Mouse (Mus musculus) stomach, embryonic 14.5 days (tissue): ENCODE results near the gene Pknox2. TPM values are rescaled to one million over a fixed set of nuclear protein-coding genes. Genes with fewer than 3 reads are reported as not detected.

Experiments used
- ATAC-seq: fragments of 200-750 bp; cut with Nextera tagmentation; 2 replicates; pipeline ENCODE4 v1.8.0; 2017; ENCODE audit warnings: low read depth, moderate TSS enrichment; ENCODE audit not compliant: insufficient number of reproducible peaks, insufficient read depth, low FRiP score
- H3K27ac ChIP-seq: fragments of 300-500 bp; sonication (generic); 2 replicates; pipeline ENCODE4 v1.5.1; 2014; ENCODE audit warnings: mild to moderate bottlenecking, low read length, moderate library complexity, mixed read lengths
- H3K27me3 ChIP-seq: fragments of 300-500 bp; sonication (generic); 2 replicates; pipeline ENCODE4 v1.6.1; 2014; ENCODE audit warnings: low read length, control low read depth, mixed read lengths; ENCODE audit not compliant: control insufficient read depth, insufficient read depth
- H3K36me3 ChIP-seq: fragments of 300-500 bp; sonication (generic); 2 replicates; pipeline ENCODE4 v1.6.1; 2014; ENCODE audit warnings: mild to moderate bottlenecking, control low read depth, low read length, moderate library complexity, mixed read lengths; ENCODE audit not compliant: control insufficient read depth, insufficient read depth
- H3K4me1 ChIP-seq: fragments of 300-500 bp; sonication (generic); 2 replicates; pipeline ENCODE4 v1.6.1; 2014; ENCODE audit warnings: low read length, control low read depth, mixed read lengths; ENCODE audit not compliant: control insufficient read depth, insufficient read depth
- H3K4me2 ChIP-seq: fragments of 300-500 bp; sonication (generic); replicated peaks from 2 replicates; pipeline ENCODE4 v1.6.1; 2014; ENCODE audit warnings: low read depth, low read length, control low read depth
- H3K4me3 ChIP-seq: fragments of 300-500 bp; sonication (generic); 2 replicates; pipeline ENCODE4 v1.5.1; 2014; ENCODE audit warnings: low read depth, low read length, control low read depth
- H3K9ac ChIP-seq: fragments of 300-500 bp; sonication (generic); replicated peaks from 2 replicates; pipeline ENCODE4 v1.6.1; 2014; ENCODE audit warnings: low read depth, mild to moderate bottlenecking, control low read depth, low read length, moderate library complexity, mixed read lengths
- H3K9me3 ChIP-seq: fragments of 300-500 bp; sonication (generic); 2 replicates; pipeline ENCODE4 v1.6.1; 2016; ENCODE audit warnings: low read depth, low read length, control low read depth; ENCODE audit not compliant: control insufficient read depth
- WGBS: fragments of 180-500 bp; shearing (Covaris S2); extraction: QIAGEN DNeasy Blood & Tissue Kit; methylation state at CpG from one replicate; pipeline ENCODE4 v1.1.7; 2014; 5-methylcytosine and 5-hydroxymethylcytosine counted together
- polyA plus RNA-seq: library from polyadenylated mRNA; unstranded; fragments of >200 nt; fragmentation: Nextera tagmentation; extraction: Ambion mirVana; gene quantifications from 2 replicates; pipeline ENCODE4 v1.2.1, GENCODE M21; 2014

Gene Pknox2
- polyA plus RNA-seq, 1 experiment from 2014 or later, result 7.5 TPM

- no peak overlapping the region for H3K4me2 ChIP-seq
- ATAC-seq, result no peak
- 67% methylated on average over 3 of the region's 3 CpGs for WGBS
- H3K27ac ChIP-seq, result no peak overlapping the region
- no peaks in the 10 kb centered on the region for H3K27me3 ChIP-seq
- no peak overlapping the region for H3K9ac ChIP-seq
- H3K4me3 ChIP-seq, result no peak overlapping the region
- no peaks in the 10 kb centered on the region for H3K4me1 ChIP-seq
- H3K36me3 ChIP-seq, result no peaks in the 10 kb centered on the region
- no peaks in the 10 kb centered on the region for H3K9me3 ChIP-seq
These were observed 28.8 kb upstream of the Pknox2 start for GRCm38 (mm10) chr9:37176002-37176401.

DNA sequence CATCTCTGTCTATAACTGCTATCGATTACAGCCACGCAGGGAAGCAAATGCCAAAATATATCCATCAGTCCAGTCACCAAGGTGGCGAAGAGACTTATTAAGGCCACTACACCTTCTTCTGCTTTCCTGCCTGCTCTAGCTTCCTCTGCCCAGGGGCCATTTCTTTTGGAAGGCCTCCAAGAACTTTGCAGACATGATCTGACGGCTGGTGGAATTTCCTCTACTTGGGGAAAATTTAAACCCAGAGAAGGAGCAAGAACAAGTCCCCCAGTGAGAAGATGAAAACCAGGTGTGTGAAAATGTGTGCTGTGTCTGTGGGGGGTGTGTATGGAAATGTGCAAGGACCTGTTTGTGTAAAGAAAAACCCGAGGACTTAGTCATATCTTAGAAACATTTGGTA, 26.2 kb upstream of the Pknox2 start:
- Histone ChIP-seq H3K4me3 (no peak overlapping the region), H3K9me3 (no peaks in the 10 kb centered on the region), H3K36me3 (no peaks in the 10 kb centered on the region), H3K9ac (no peak overlapping the region), H3K4me2 (no peak overlapping the region), H3K27ac (no peak overlapping the region), H3K4me1 (no peaks in the 10 kb centered on the region), H3K27me3 (no peaks in the 10 kb centered on the region)
- ATAC-seq, result no peak
- 57% methylated on average over 5 of the region's 5 CpGs for WGBS

DNA sequence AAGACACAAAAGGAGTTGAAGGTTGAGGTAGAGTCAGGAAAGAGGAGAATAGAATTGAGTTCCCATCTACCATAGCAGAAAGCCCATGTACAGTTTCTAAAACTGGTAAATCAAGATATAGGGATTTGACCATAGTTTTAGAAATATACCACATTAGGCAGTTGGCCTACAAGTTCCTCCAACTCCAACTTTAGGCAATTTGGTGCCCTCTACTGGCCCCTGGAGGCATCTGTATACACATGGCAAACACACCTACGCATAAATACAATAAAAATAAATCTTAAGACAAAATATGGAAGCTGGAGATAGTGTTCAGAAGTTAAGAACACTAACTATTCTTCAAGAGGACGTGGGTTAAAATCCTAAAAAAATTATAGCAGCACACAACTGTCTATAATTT, 19.7 kb upstream of the Pknox2 start:
- no peaks in the 10 kb centered on the region for H3K36me3 ChIP-seq
- no peak overlapping the region for H3K4me3 ChIP-seq
- H3K4me2 ChIP-seq, result no peak overlapping the region
- H3K27me3 ChIP-seq, result no peaks in the 10 kb centered on the region
- H3K9ac ChIP-seq, result no peak overlapping the region
- no peak overlapping the region for H3K27ac ChIP-seq
- H3K4me1 ChIP-seq, result no peaks in the 10 kb centered on the region
- no peak for ATAC-seq
- H3K9me3 ChIP-seq, result no peaks in the 10 kb centered on the region
- WGBS, result 75% methylated on average over 2 of the region's 2 CpGs

DNA sequence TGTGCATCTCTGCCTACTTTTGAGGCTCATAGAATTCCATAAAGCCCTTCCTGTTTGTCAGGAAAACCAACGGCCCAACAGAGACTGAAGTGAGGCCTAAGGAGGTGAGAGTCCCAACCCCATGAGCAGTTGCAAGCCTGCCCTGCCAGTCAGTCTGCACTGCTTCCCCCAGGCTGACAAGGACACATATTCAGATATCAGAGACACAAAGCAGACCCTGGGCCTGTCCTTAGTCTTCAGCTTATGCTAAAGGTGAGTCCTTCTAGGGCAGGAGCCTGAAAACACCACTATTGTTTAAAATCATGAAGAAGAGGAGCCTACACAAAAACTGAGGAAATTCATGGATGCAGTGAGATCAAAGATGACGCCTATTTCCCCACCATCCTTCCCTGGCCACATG, 13.5 kb upstream of the Pknox2 start:
- no peaks in the 10 kb centered on the region for H3K36me3 ChIP-seq
- H3K27me3 ChIP-seq, result no peaks in the 10 kb centered on the region
- no peak overlapping the region for H3K4me3 ChIP-seq
- H3K9ac ChIP-seq, result no peak overlapping the region
- no peaks in the 10 kb centered on the region for H3K4me1 ChIP-seq
- H3K4me2 ChIP-seq, result no peak overlapping the region
- no peak overlapping the region for H3K27ac ChIP-seq
- H3K9me3 ChIP-seq, result no peaks in the 10 kb centered on the region
- 80% methylated on average over 2 of the region's 2 CpGs for WGBS
- ATAC-seq, result no peak

DNA sequence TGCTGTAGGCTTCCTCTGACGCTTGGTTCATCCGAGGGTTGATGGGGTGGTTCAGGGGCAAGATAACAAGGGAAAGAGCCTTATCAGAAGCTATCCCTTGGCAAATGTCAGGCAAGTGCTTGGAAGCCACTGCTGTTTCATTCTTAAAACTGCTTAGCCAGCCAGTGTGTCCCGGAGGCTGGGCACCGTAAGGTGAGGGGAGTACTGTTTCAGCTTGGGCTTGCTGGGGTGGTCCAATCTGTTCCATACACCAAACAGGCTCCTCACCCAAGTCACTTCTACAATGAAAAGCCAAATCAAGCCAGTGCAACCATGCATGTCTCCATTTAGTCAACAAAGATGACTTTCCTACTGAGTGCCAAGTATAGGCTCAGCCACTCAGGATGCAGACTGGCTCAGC, 679 bp upstream of the Pknox2 start:
- no peaks in the 10 kb centered on the region for H3K27me3 ChIP-seq
- H3K9me3 ChIP-seq, result no peaks in the 10 kb centered on the region
- WGBS, result 74% methylated on average over 4 of the region's 4 CpGs
- H3K4me2 ChIP-seq, result no peak overlapping the region
- H3K4me3 ChIP-seq, result no peak overlapping the region
- H3K36me3 ChIP-seq, result no peaks in the 10 kb centered on the region
- ATAC-seq, result no peak
- H3K4me1 ChIP-seq, result peaks cover 21% of the 10 kb centered on the region
- no peak overlapping the region for H3K9ac ChIP-seq
- no peak overlapping the region for H3K27ac ChIP-seq

- H3K36me3 ChIP-seq, result no peaks in the 10 kb centered on the region
- H3K4me1 ChIP-seq, result peaks cover 21% of the 10 kb centered on the region
- WGBS, result 1% methylated on average over 66 of the region's 75 CpGs
- ATAC-seq, result peak; percentile 83
- peak overlapping the region; percentile 72 for H3K4me3 ChIP-seq
- no peaks in the 10 kb centered on the region for H3K9me3 ChIP-seq
- peak overlapping the region; percentile 85 for H3K9ac ChIP-seq
- peak overlapping the region; percentile 56 for H3K4me2 ChIP-seq
- no peaks in the 10 kb centered on the region for H3K27me3 ChIP-seq
- peak overlapping the region; percentile 98 for H3K27ac ChIP-seq
These were observed 426 bp downstream of the Pknox2 start for GRCm38 (mm10) chr9:37146603-37147358.

DNA sequence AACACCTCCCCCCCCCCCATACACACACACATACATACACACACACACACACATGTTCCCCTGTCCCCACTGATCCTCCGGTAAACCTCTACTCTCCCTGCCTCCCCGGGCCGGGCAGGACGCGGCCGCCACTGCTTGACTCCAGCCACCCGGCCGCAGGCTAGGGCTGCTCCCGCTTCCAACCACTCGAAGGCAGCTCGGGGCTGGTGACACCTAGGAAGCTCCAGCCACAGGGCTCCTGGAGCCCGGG, 929 bp downstream of the Pknox2 start:
- Histone ChIP-seq H3K4me1 (peaks cover 24% of the 10 kb centered on the region), H3K27ac (peak overlapping the region; percentile 98), H3K9me3 (no peaks in the 10 kb centered on the region), H3K36me3 (no peaks in the 10 kb centered on the region), H3K4me2 (peak overlapping the region; percentile 56), H3K27me3 (no peaks in the 10 kb centered on the region), H3K4me3 (peak overlapping the region; percentile 72), H3K9ac (peak overlapping the region; percentile 85)
- peak; percentile 46 for ATAC-seq
- 0% methylated on average over 12 of the region's 12 CpGs for WGBS

DNA sequence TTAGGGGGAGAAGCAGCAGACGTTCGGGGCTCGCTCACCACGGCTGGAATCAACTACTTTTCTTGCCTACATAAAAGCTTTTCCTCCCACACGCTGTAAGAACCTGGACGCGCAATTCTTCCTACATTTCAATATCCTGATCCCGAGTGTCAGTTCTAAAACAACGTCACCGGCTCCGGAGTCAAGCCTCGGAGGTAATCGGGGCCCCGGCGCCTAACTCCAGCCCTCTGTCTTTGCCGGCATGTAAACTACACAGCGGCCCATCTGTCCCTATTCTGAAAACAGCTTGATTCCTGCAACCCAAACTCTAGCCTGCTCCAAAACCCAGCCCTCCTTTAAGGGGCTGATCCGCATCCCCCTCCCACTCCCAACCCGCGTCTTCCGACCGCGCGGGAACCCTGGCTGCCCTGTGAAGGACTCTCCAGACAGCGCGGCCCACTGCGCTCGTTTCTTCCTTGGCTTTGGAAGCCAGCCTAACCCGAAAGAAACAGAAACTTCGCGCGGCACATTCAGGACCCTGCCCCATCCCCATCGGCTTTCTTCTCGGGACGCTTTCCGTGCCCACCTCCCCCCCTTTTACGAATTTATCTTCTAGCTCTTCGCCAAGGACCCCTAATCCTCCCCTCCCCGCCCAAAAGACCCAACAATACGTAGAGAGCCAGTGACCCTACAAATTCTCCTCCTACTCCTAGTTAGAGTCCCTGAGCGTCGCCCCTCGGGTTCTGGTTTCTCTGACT, 1.4 kb downstream of the Pknox2 start:
- H3K4me2 ChIP-seq, result peak overlapping the region; percentile 56
- no peaks in the 10 kb centered on the region for H3K9me3 ChIP-seq
- H3K36me3 ChIP-seq, result no peaks in the 10 kb centered on the region
- peak overlapping the region; percentile 98 for H3K27ac ChIP-seq
- WGBS, result under 1% methylated on average over 43 of the region's 43 CpGs
- no peaks in the 10 kb centered on the region for H3K27me3 ChIP-seq
- H3K9ac ChIP-seq, result peak overlapping the region; percentile 85
- H3K4me3 ChIP-seq, result peak overlapping the region; percentile 72
- ATAC-seq, result 0 out of 2 replicates have a peak, but pooled peaks have one; percentile 8
- peaks cover 29% of the 10 kb centered on the region for H3K4me1 ChIP-seq
